Mouse (Mus musculus): Measurements from ENCODE around the gene Prss42.
"Not testable (repeated sequence)": the region's sequence is repeated elsewhere in the genome, so short reads cannot be mapped to it uniquely, and the experiment has no call there.

Prss42 gene

GRCm38 (mm10) chr9:110797013-110797412 is 953 bp upstream of the Prss42 start:
- DNase-seq: no peak

- no peak for DNase-seq
Observed at GRCm38 (mm10) chr9:110800834-110801479, 3.0 kb downstream of the Prss42 start.

- DNase-seq: no peak
Observed at GRCm38 (mm10) chr9:110803294-110803693, 5.3 kb downstream of the Prss42 start.

- DNase-seq: no peak
Observed at GRCm38 (mm10) chr9:110810051-110810450, 12.1 kb downstream of the Prss42 start.

- no peak for DNase-seq
Observed at GRCm38 (mm10) chr9:110813789-110814188, 15.8 kb downstream of the Prss42 start, which contains the start of gene Prss44. TSS of gene Prss44 (plus strand) at chr9:110813994.

GRCm38 (mm10) chr9:110820546-110820945 is 22.6 kb downstream of the Prss42 start:
- DNase-seq: not testable (repeated sequence)

- DNase-seq: no peak
Observed at GRCm38 (mm10) chr9:110821436-110821835, 23.5 kb downstream of the Prss42 start.

- DNase-seq: no peak
Observed at GRCm38 (mm10) chr9:110825426-110825825, 27.5 kb downstream of the Prss42 start.

- no peak for DNase-seq
Observed at GRCm38 (mm10) chr9:110825832-110826231, 27.9 kb downstream of the Prss42 start.

GRCm38 (mm10) chr9:110826390-110826789 is 28.4 kb downstream of the Prss42 start, which contains the start of gene Prss43:
TSS of gene Prss43 (plus strand) at chr9:110826690.
- DNase-seq: no peak

- DNase-seq: no peak
Observed at GRCm38 (mm10) chr9:110833021-110833420, 35.1 kb downstream of the Prss42 start.

- DNase-seq: no peak
Observed at GRCm38 (mm10) chr9:110834411-110834810, 36.4 kb downstream of the Prss42 start, which contains the start of gene Prss45. TSS of gene Prss45 (plus strand) at chr9:110834588.

GRCm38 (mm10) chr9:110834961-110835360 is 37.0 kb downstream of the Prss42 start:
- no peak for DNase-seq

GRCm38 (mm10) chr9:110836112-110836511 is 38.1 kb downstream of the Prss42 start:
- no peak for DNase-seq

- DNase-seq: no peak
Observed at GRCm38 (mm10) chr9:110840905-110841304, 42.9 kb downstream of the Prss42 start.

GRCm38 (mm10) chr9:110841438-110841837 is 43.5 kb downstream of the Prss42 start:
- DNase-seq: no peak

GRCm38 (mm10) chr9:110844206-110844605 is 46.2 kb downstream of the Prss42 start, which contains the start of gene Prss46:
TSS of gene Prss46 (plus strand) at chr9:110844506.
- DNase-seq: no peak

GRCm38 (mm10) chr9:110849162-110849561 is 51.2 kb downstream of the Prss42 start:
- DNase-seq: no peak
